Mouse (Mus musculus) fat pad, adult 2 months (tissue): ENCODE measurements around the gene Olfr1310.
"Not testable (repeated sequence)": the region's sequence is repeated elsewhere in the genome, so short reads cannot be mapped to it uniquely, and the experiment has no call there.

Experiments
- DNase-seq: peaks from one replicate; pipeline ENCODE4 v3.0.0-alpha.2; 2011; ENCODE audit warnings: low read depth, low spot score; ENCODE audit errors: extremely low read depth

The Olfr1310 gene

GRCm38 (mm10) chr2:112012608-112013007 lies at the start of gene Olfr1310:
Olfr1310 (minus strand) TSS chr2:112012708.
- DNase-seq: no peak

- DNase-seq: no peak
Measured at GRCm38 (mm10) chr2:112050138-112050537, 37.6 kb upstream of the Olfr1310 start, which contains the start of gene Olfr1312. Olfr1312 (minus strand) TSS chr2:112050238.

GRCm38 (mm10) chr2:112026971-112027370 lies 14.5 kb upstream of the Olfr1310 start:
- DNase-seq: not testable (repeated sequence)

GRCm38 (mm10) chr2:112024312-112024711 lies 11.8 kb upstream of the Olfr1310 start, which contains the start of gene Olfr1311:
Olfr1311 (minus strand) TSS chr2:112024412.
- no peak for DNase-seq

- no peak for DNase-seq
Measured at GRCm38 (mm10) chr2:112014900-112015299, 2.4 kb upstream of the Olfr1310 start.

GRCm38 (mm10) chr2:111990181-111990580 lies 22.3 kb downstream of the Olfr1310 start, which contains the start of gene Olfr1309:
Olfr1309 (minus strand) TSS chr2:111990281.
- DNase-seq: no peak

GRCm38 (mm10) chr2:111964844-111965243 lies 47.7 kb downstream of the Olfr1310 start, which contains the start of gene Olfr1308:
Olfr1308 (minus strand) TSS chr2:111964944.
- DNase-seq: no peak
